Mouse (Mus musculus) c-Kit-positive CD71-positive TER-119-positive erythroid progenitor cells, embryonic 14.5 days (primary cell): ENCODE data around the gene Actl7a.

Experiments used
- DNase-seq: peaks from one replicate; pipeline ENCODE4 v3.0.0-alpha.2; 2013; ENCODE audit warnings: low spot score

Actl7a gene

GRCm38 (mm10) chr4:56743363-56744195, at the start of gene Actl7a:
Gene Actl7a (plus strand): TSS chr4:56743413.
- no peak for DNase-seq

GRCm38 (mm10) chr4:56696401-56696800, 46.8 kb upstream of the Actl7a start:
- no peak for DNase-seq

GRCm38 (mm10) chr4:56698671-56699070, 44.5 kb upstream of the Actl7a start:
- no peak for DNase-seq

GRCm38 (mm10) chr4:56702234-56702633, 41.0 kb upstream of the Actl7a start:
- no peak for DNase-seq

- no peak for DNase-seq
Measured at GRCm38 (mm10) chr4:56713155-56713554, 30.1 kb upstream of the Actl7a start.

GRCm38 (mm10) chr4:56716801-56717200, 26.4 kb upstream of the Actl7a start:
- no peak for DNase-seq

GRCm38 (mm10) chr4:56717932-56718331, 25.3 kb upstream of the Actl7a start:
- no peak for DNase-seq

GRCm38 (mm10) chr4:56718573-56719442, 24.4 kb upstream of the Actl7a start:
- no peak for DNase-seq

- DNase-seq, result no peak
Measured at GRCm38 (mm10) chr4:56719456-56719855, 23.8 kb upstream of the Actl7a start.

- DNase-seq, result no peak
Measured at GRCm38 (mm10) chr4:56720403-56720802, 22.8 kb upstream of the Actl7a start.

GRCm38 (mm10) chr4:56721469-56721868, 21.7 kb upstream of the Actl7a start:
- DNase-seq, result no peak

GRCm38 (mm10) chr4:56722346-56722745, 20.9 kb upstream of the Actl7a start:
- DNase-seq, result no peak

GRCm38 (mm10) chr4:56723237-56723636, 20.0 kb upstream of the Actl7a start:
- no peak for DNase-seq

- peak; percentile 5 for DNase-seq
Measured at GRCm38 (mm10) chr4:56725839-56726238, 17.4 kb upstream of the Actl7a start.

- no peak for DNase-seq
Measured at GRCm38 (mm10) chr4:56740020-56740485, 3.2 kb upstream of the Actl7a start, which contains the start of gene Gm26657. Gene Gm26657 (plus strand): TSS chr4:56740070.

- no peak for DNase-seq
Measured at GRCm38 (mm10) chr4:56740611-56741010, 2.6 kb upstream of the Actl7a start.

- DNase-seq, result no peak
Measured at GRCm38 (mm10) chr4:56741041-56741493, 2.1 kb upstream of the Actl7a start, which contains the start of gene Actl7b. Gene Actl7b (minus strand): TSS chr4:56741443.

- DNase-seq, result no peak
Measured at GRCm38 (mm10) chr4:56742698-56743097, 515 bp upstream of the Actl7a start.

- DNase-seq, result no peak
Measured at GRCm38 (mm10) chr4:56746345-56746744, 3.1 kb downstream of the Actl7a start.

GRCm38 (mm10) chr4:56747456-56747855, 4.2 kb downstream of the Actl7a start:
- DNase-seq, result no peak

- no peak for DNase-seq
Measured at GRCm38 (mm10) chr4:56756021-56756420, 12.8 kb downstream of the Actl7a start.

- peak; percentile 3 for DNase-seq
Measured at GRCm38 (mm10) chr4:56756966-56757600, 13.9 kb downstream of the Actl7a start.
